Mouse (Mus musculus) kidney, embryonic 15.5 days (tissue): Measurements from ENCODE around the gene Kdr. TPM values are rescaled to one million over a fixed set of nuclear protein-coding genes. Genes with fewer than 3 reads are reported as not detected.

Source experiments
- ATAC-seq: fragments of 200-750 bp; cut with Nextera tagmentation; replicated peaks from 2 replicates; pipeline ENCODE4 v1.8.0; 2017; ENCODE audit warnings: moderate TSS enrichment; ENCODE audit not compliant: low FRiP score
- H3K27ac ChIP-seq: fragments of 300-500 bp; sonication (generic); 2 replicates; pipeline ENCODE4 v1.5.1; 2015; ENCODE audit warnings: mild to moderate bottlenecking, inconsistent platforms
- H3K27me3 ChIP-seq: fragments of 300-500 bp; sonication (generic); 2 replicates; pipeline ENCODE4 v1.6.1; 2015; ENCODE audit warnings: inconsistent platforms
- H3K36me3 ChIP-seq: fragments of 300-500 bp; sonication (generic); 2 replicates; pipeline ENCODE4 v1.6.1; 2015; ENCODE audit warnings: inconsistent platforms
- H3K4me1 ChIP-seq: fragments of 300-500 bp; sonication (generic); 2 replicates; pipeline ENCODE4 v1.6.1; 2015; ENCODE audit warnings: inconsistent platforms
- H3K4me2 ChIP-seq: fragments of 300-500 bp; sonication (generic); 2 replicates; pipeline ENCODE4 v1.6.1; 2015; ENCODE audit warnings: moderate library complexity, mild to moderate bottlenecking, inconsistent platforms
- H3K4me3 ChIP-seq: fragments of 300-500 bp; sonication (generic); replicated peaks from 2 replicates; pipeline ENCODE4 v1.5.1; 2015; ENCODE audit warnings: mild to moderate bottlenecking, inconsistent platforms
- H3K9ac ChIP-seq: fragments of 300-500 bp; sonication (generic); 2 replicates; pipeline ENCODE4 v1.6.1; 2015; ENCODE audit warnings: mild to moderate bottlenecking, inconsistent platforms
- H3K9me3 ChIP-seq: fragments of 300-500 bp; sonication (generic); replicated peaks from 2 replicates; pipeline ENCODE4 v1.6.1; 2016; ENCODE audit warnings: inconsistent platforms
- WGBS: fragments of 180-500 bp; shearing (Covaris S2); methylation state at CpG from one replicate; pipeline ENCODE4 v1.1.7; 2015; ENCODE audit warnings: mixed read lengths; 5-methylcytosine and 5-hydroxymethylcytosine counted together
- polyA plus RNA-seq: library from polyadenylated mRNA; unstranded; fragments of >200 nt; fragmentation: Nextera tagmentation; extraction: Ambion mirVana; gene quantifications from 2 replicates; pipeline ENCODE4 v1.2.1, GENCODE M21; 2015

Kdr gene
- polyA plus RNA-seq, 1 experiment from 2014 or later, result 41.7 TPM

- no peak overlapping the region for H3K9ac ChIP-seq
- H3K27me3 ChIP-seq, result peaks cover 58% of the 10 kb centered on the region
- no peaks in the 10 kb centered on the region for H3K36me3 ChIP-seq
- no peaks in the 10 kb centered on the region; the same call in 1 of the 2 replicates for H3K9me3 ChIP-seq
- no peak overlapping the region for H3K27ac ChIP-seq
- ATAC-seq, result no peak
- H3K4me1 ChIP-seq, result peaks cover 20% of the 10 kb centered on the region
- WGBS, result 72% methylated on average over 23 of the region's 23 CpGs
- 0 out of 2 replicates have a peak overlapping the region, but pooled peaks have one; percentile 14 for H3K4me2 ChIP-seq
- H3K4me3 ChIP-seq, result no peak overlapping the region
Measured at GRCm38 (mm10) chr5:75980521-75981311, 2.5 kb upstream of the Kdr start.

GRCm38 (mm10) chr5:75979108-75979507 lies 850 bp upstream of the Kdr start:
- Histone ChIP-seq H3K27ac (peak overlapping the region; percentile 15), H3K4me1 (peaks cover 20% of the 10 kb centered on the region), H3K9ac (no peak overlapping the region), H3K4me3 (peak overlapping the region; percentile 61), H3K27me3 (peaks cover 62% of the 10 kb centered on the region), H3K36me3 (no peaks in the 10 kb centered on the region), H3K4me2 (peak overlapping the region; percentile 97), H3K9me3 (no peaks in the 10 kb centered on the region; the same call in 1 of the 2 replicates)
- no peak for ATAC-seq
- WGBS, result 11% methylated on average over 8 of the region's 8 CpGs

GRCm38 (mm10) chr5:75977441-75978373 lies 551 bp downstream of the Kdr start:
- ATAC-seq, result peak; percentile 77
- H3K27me3 ChIP-seq, result peaks cover 66% of the 10 kb centered on the region
- 1% methylated on average over 54 of the region's 54 CpGs for WGBS

GRCm38 (mm10) chr5:75976696-75977095 lies 1.6 kb downstream of the Kdr start:
- H3K4me2 ChIP-seq, result no peak overlapping the region
- no peak for ATAC-seq
- no peaks in the 10 kb centered on the region for H3K36me3 ChIP-seq
- H3K4me1 ChIP-seq, result peaks cover 20% of the 10 kb centered on the region
- H3K9me3 ChIP-seq, result no peaks in the 10 kb centered on the region
- 46% methylated on average over 9 of the region's 9 CpGs for WGBS
- H3K27me3 ChIP-seq, result peaks cover 60% of the 10 kb centered on the region
- peak overlapping the region; percentile 39; the same call in 1 of the 2 replicates for H3K9ac ChIP-seq
- peak overlapping the region; percentile 61 for H3K4me3 ChIP-seq
- 0 out of 2 replicates have a peak overlapping the region, but pooled peaks have one; percentile 32 for H3K27ac ChIP-seq

More at GRCm38 (mm10) chr5:75977441-75978373, 551 bp downstream of the Kdr start:
- H3K27ac ChIP-seq, result peak overlapping the region; percentile 69
- peaks cover 20% of the 10 kb centered on the region for H3K4me1 ChIP-seq
- peak overlapping the region; percentile 61 for H3K4me3 ChIP-seq
- peak overlapping the region; percentile 56 for H3K9ac ChIP-seq
- peak overlapping the region; percentile 97 for H3K4me2 ChIP-seq
- H3K9me3 ChIP-seq, result no peaks in the 10 kb centered on the region; the same call in 1 of the 2 replicates
- no peaks in the 10 kb centered on the region for H3K36me3 ChIP-seq

- H3K9ac ChIP-seq, result no peak overlapping the region
- H3K36me3 ChIP-seq, result no peaks in the 10 kb centered on the region
- peaks cover 51% of the 10 kb centered on the region for H3K27me3 ChIP-seq
- peak overlapping the region; percentile 61 for H3K4me3 ChIP-seq
- no peak for ATAC-seq
- H3K27ac ChIP-seq, result peak overlapping the region; percentile 4; the same call in 1 of the 2 replicates
- H3K4me2 ChIP-seq, result peak overlapping the region; percentile 4
- H3K9me3 ChIP-seq, result no peaks in the 10 kb centered on the region
- WGBS, result 74% methylated on average over 5 of the region's 5 CpGs
- H3K4me1 ChIP-seq, result peaks cover 20% of the 10 kb centered on the region
Measured at GRCm38 (mm10) chr5:75975398-75975797, 2.9 kb downstream of the Kdr start.

GRCm38 (mm10) chr5:75974543-75975130 lies 3.6 kb downstream of the Kdr start:
- 61% methylated on average over 7 of the region's 7 CpGs for WGBS
- 0 out of 2 replicates have a peak overlapping the region, but pooled peaks have one; percentile 4 for H3K27ac ChIP-seq
- peak overlapping the region; percentile 4 for H3K4me2 ChIP-seq
- peaks cover 43% of the 10 kb centered on the region for H3K27me3 ChIP-seq
- no peaks in the 10 kb centered on the region for H3K9me3 ChIP-seq
- peaks cover 20% of the 10 kb centered on the region for H3K4me1 ChIP-seq
- no peaks in the 10 kb centered on the region for H3K36me3 ChIP-seq
- peak overlapping the region; percentile 61 for H3K4me3 ChIP-seq
- no peak overlapping the region for H3K9ac ChIP-seq
- ATAC-seq, result no peak

GRCm38 (mm10) chr5:75969887-75970286 lies 8.4 kb downstream of the Kdr start:
- no peak for ATAC-seq
- H3K27me3 ChIP-seq, result 0 out of 2 replicates have a peak, but pooled peaks cover 3% of the 10 kb centered on the region
- no peak overlapping the region for H3K9ac ChIP-seq
- H3K9me3 ChIP-seq, result no peaks in the 10 kb centered on the region
- no peak overlapping the region for H3K4me3 ChIP-seq
- H3K4me1 ChIP-seq, result no peaks in the 10 kb centered on the region
- H3K27ac ChIP-seq, result no peak overlapping the region
- H3K4me2 ChIP-seq, result no peak overlapping the region
- WGBS, result 40% methylated on average over 3 of the region's 3 CpGs
- H3K36me3 ChIP-seq, result no peaks in the 10 kb centered on the region

GRCm38 (mm10) chr5:75962558-75962957 lies 15.7 kb downstream of the Kdr start:
- Histone ChIP-seq H3K27me3 (no peaks in the 10 kb centered on the region), H3K4me3 (no peak overlapping the region), H3K36me3 (no peaks in the 10 kb centered on the region), H3K9ac (no peak overlapping the region), H3K9me3 (no peaks in the 10 kb centered on the region), H3K4me1 (no peaks in the 10 kb centered on the region), H3K27ac (no peak overlapping the region), H3K4me2 (no peak overlapping the region)
- 93% methylated on average over 12 of the region's 12 CpGs for WGBS
- 0 out of 2 replicates have a peak, but pooled peaks have one; percentile 12 for ATAC-seq

GRCm38 (mm10) chr5:75961741-75962469 lies 16.4 kb downstream of the Kdr start:
- Histone ChIP-seq H3K27ac (no peak overlapping the region), H3K4me1 (no peaks in the 10 kb centered on the region), H3K36me3 (no peaks in the 10 kb centered on the region), H3K27me3 (no peaks in the 10 kb centered on the region), H3K4me3 (no peak overlapping the region), H3K9me3 (no peaks in the 10 kb centered on the region), H3K9ac (no peak overlapping the region), H3K4me2 (no peak overlapping the region)
- ATAC-seq, result peak; percentile 40; the same call in 1 of the 2 replicates
- WGBS, result 73% methylated on average over 19 of the region's 19 CpGs

- H3K4me1 ChIP-seq, result no peaks in the 10 kb centered on the region
- no peaks in the 10 kb centered on the region for H3K27me3 ChIP-seq
- H3K36me3 ChIP-seq, result no peaks in the 10 kb centered on the region
- ATAC-seq, result no peak
- H3K27ac ChIP-seq, result no peak overlapping the region
- no peak overlapping the region for H3K4me3 ChIP-seq
- no peaks in the 10 kb centered on the region for H3K9me3 ChIP-seq
- H3K4me2 ChIP-seq, result no peak overlapping the region
- H3K9ac ChIP-seq, result no peak overlapping the region
- WGBS, result 62% methylated on average over 3 of the region's 3 CpGs
Measured at GRCm38 (mm10) chr5:75959809-75960208, 18.4 kb downstream of the Kdr start.

GRCm38 (mm10) chr5:75956526-75956925 lies 21.7 kb downstream of the Kdr start:
- no peak overlapping the region for H3K4me3 ChIP-seq
- H3K36me3 ChIP-seq, result 0 out of 2 replicates have a peak, but pooled peaks cover 2% of the 10 kb centered on the region
- no peak overlapping the region for H3K27ac ChIP-seq
- no peaks in the 10 kb centered on the region for H3K27me3 ChIP-seq
- WGBS, result 72% methylated on average over 3 of the region's 3 CpGs
- ATAC-seq, result no peak
- no peak overlapping the region for H3K4me2 ChIP-seq
- no peaks in the 10 kb centered on the region for H3K4me1 ChIP-seq
- H3K9ac ChIP-seq, result no peak overlapping the region
- no peaks in the 10 kb centered on the region for H3K9me3 ChIP-seq
